Mouse (Mus musculus): Measurements from ENCODE around the gene Ptpro. TPM values are rescaled to one million over a fixed set of nuclear protein-coding genes. Genes with fewer than 3 reads are reported as not detected.

Gene Ptpro
- polyA plus RNA-seq (2016; fragmentation: Nextera tagmentation; extraction: Ambion mirVana), result 23.2 and 26.4 TPM in 2 replicates

- Histone ChIP-seq H3K27me3 (peaks cover 5% of the 10 kb centered on the region; the same call in 1 of the 2 replicates), H3K9ac (peak within 1 kb of the TSS; percentile 77), H3K4me3 (replicated peaks) (peak within 1 kb of the TSS; percentile 59), H3K4me2 (peak within 1 kb of the TSS; percentile 87), H3K4me1 (peaks cover 10% of the 10 kb centered on the region; the same call in 1 of the 2 replicates), H3K36me3 (replicated peaks) (no peaks in the 10 kb centered on the region), H3K27ac (peak within 1 kb of the TSS; percentile 89), H3K9me3 (no peaks in the 10 kb centered on the region)
- ATAC-seq (ENCODE audit: low FRiP score), result peak; percentile 89
- under 1% methylated on average over 52 of the region's 53 CpGs for WGBS
Observed at GRCm38 (mm10) chr6:137252194-137252886, at the start of gene Ptpro. TSS of gene Ptpro (plus strand) at chr6:137252319.

- no peaks in the 10 kb centered on the region for H3K27me3 ChIP-seq
- H3K4me2 ChIP-seq, result no peak overlapping the region
- no peaks in the 10 kb centered on the region for H3K36me3 ChIP-seq (replicated peaks)
- 94% methylated on average over 4 of the region's 4 CpGs for WGBS
- H3K27ac ChIP-seq, result no peak overlapping the region
- H3K9me3 ChIP-seq, result no peaks in the 10 kb centered on the region
- no peak for ATAC-seq (ENCODE audit: low FRiP score)
- H3K9ac ChIP-seq, result no peak overlapping the region
- H3K4me1 ChIP-seq, result no peaks in the 10 kb centered on the region
- no peak overlapping the region for H3K4me3 ChIP-seq (replicated peaks)
Observed at GRCm38 (mm10) chr6:137202661-137203060, 49.5 kb upstream of the Ptpro start.

- H3K27me3 ChIP-seq, result no peaks in the 10 kb centered on the region
- no peaks in the 10 kb centered on the region for H3K9me3 ChIP-seq
- peak; percentile 33; the same call in 1 of the 2 replicates for ATAC-seq (ENCODE audit: low FRiP score)
- H3K36me3 ChIP-seq (replicated peaks), result no peaks in the 10 kb centered on the region
- no peak overlapping the region for H3K4me3 ChIP-seq (replicated peaks)
- 59% methylated on average over 11 of the region's 11 CpGs for WGBS
- H3K4me2 ChIP-seq, result no peak overlapping the region
- H3K4me1 ChIP-seq, result no peaks in the 10 kb centered on the region
- no peak overlapping the region for H3K27ac ChIP-seq
- H3K9ac ChIP-seq, result no peak overlapping the region
Observed at GRCm38 (mm10) chr6:137205662-137206400, 46.3 kb upstream of the Ptpro start.

GRCm38 (mm10) chr6:137207126-137207525 lies 45.0 kb upstream of the Ptpro start:
- H3K36me3 ChIP-seq (replicated peaks), result no peaks in the 10 kb centered on the region
- no peaks in the 10 kb centered on the region for H3K27me3 ChIP-seq
- no peaks in the 10 kb centered on the region for H3K9me3 ChIP-seq
- H3K9ac ChIP-seq, result no peak overlapping the region
- H3K27ac ChIP-seq, result no peak overlapping the region
- 93% methylated on average over 6 of the region's 6 CpGs for WGBS
- no peak overlapping the region for H3K4me3 ChIP-seq (replicated peaks)
- H3K4me2 ChIP-seq, result no peak overlapping the region
- no peaks in the 10 kb centered on the region for H3K4me1 ChIP-seq
- no peak for ATAC-seq (ENCODE audit: low FRiP score)

GRCm38 (mm10) chr6:137209992-137210391 lies 42.1 kb upstream of the Ptpro start:
- Histone ChIP-seq H3K4me2 (no peak overlapping the region), H3K36me3 (replicated peaks) (no peaks in the 10 kb centered on the region), H3K4me3 (replicated peaks) (no peak overlapping the region), H3K9me3 (no peaks in the 10 kb centered on the region), H3K27me3 (no peaks in the 10 kb centered on the region), H3K27ac (no peak overlapping the region), H3K4me1 (no peaks in the 10 kb centered on the region), H3K9ac (no peak overlapping the region)
- ATAC-seq (ENCODE audit: low FRiP score), result no peak
- 86% methylated on average over 8 of the region's 8 CpGs for WGBS

- Histone ChIP-seq H3K27ac (no peak overlapping the region), H3K4me3 (replicated peaks) (no peak overlapping the region), H3K4me1 (no peaks in the 10 kb centered on the region), H3K36me3 (replicated peaks) (no peaks in the 10 kb centered on the region), H3K9ac (no peak overlapping the region), H3K9me3 (no peaks in the 10 kb centered on the region), H3K4me2 (no peak overlapping the region), H3K27me3 (no peaks in the 10 kb centered on the region)
- no peak for ATAC-seq (ENCODE audit: low FRiP score)
- 90% methylated on average over 10 of the region's 10 CpGs for WGBS
Observed at GRCm38 (mm10) chr6:137210991-137211390, 41.1 kb upstream of the Ptpro start.

GRCm38 (mm10) chr6:137211441-137211840 lies 40.7 kb upstream of the Ptpro start:
- no peaks in the 10 kb centered on the region for H3K36me3 ChIP-seq (replicated peaks)

GRCm38 (mm10) chr6:137217841-137218463 lies 34.2 kb upstream of the Ptpro start:
- H3K27ac ChIP-seq, result no peak overlapping the region
- WGBS, result 83% methylated on average over 8 of the region's 8 CpGs
- H3K4me3 ChIP-seq (replicated peaks), result no peak overlapping the region
- no peaks in the 10 kb centered on the region for H3K9me3 ChIP-seq
- H3K4me2 ChIP-seq, result no peak overlapping the region
- H3K27me3 ChIP-seq, result no peaks in the 10 kb centered on the region
- H3K9ac ChIP-seq, result no peak overlapping the region
- ATAC-seq (ENCODE audit: low FRiP score), result no peak
- H3K4me1 ChIP-seq, result no peaks in the 10 kb centered on the region
- H3K36me3 ChIP-seq (replicated peaks), result no peaks in the 10 kb centered on the region

More at GRCm38 (mm10) chr6:137211441-137211840, 40.7 kb upstream of the Ptpro start:
- H3K4me1 ChIP-seq, result no peaks in the 10 kb centered on the region
- H3K9me3 ChIP-seq, result no peaks in the 10 kb centered on the region
- WGBS, result 94% methylated on average over 2 of the region's 2 CpGs
- no peak overlapping the region for H3K4me3 ChIP-seq (replicated peaks)
- H3K9ac ChIP-seq, result no peak overlapping the region
- H3K27me3 ChIP-seq, result no peaks in the 10 kb centered on the region
- no peak overlapping the region for H3K4me2 ChIP-seq
- H3K27ac ChIP-seq, result no peak overlapping the region
- ATAC-seq (ENCODE audit: low FRiP score), result no peak

GRCm38 (mm10) chr6:137252887-137253242 lies 746 bp downstream of the Ptpro start:
- no peaks in the 10 kb centered on the region for H3K36me3 ChIP-seq (replicated peaks)
- under 1% methylated on average over 15 of the region's 15 CpGs for WGBS
- peak overlapping the region; percentile 87 for H3K4me2 ChIP-seq
- H3K4me3 ChIP-seq (replicated peaks), result peak overlapping the region; percentile 59
- H3K27me3 ChIP-seq, result peaks cover 5% of the 10 kb centered on the region; the same call in 1 of the 2 replicates
- ATAC-seq (ENCODE audit: low FRiP score), result peak; percentile 54
- peak overlapping the region; percentile 77 for H3K9ac ChIP-seq
- H3K4me1 ChIP-seq, result peaks cover 10% of the 10 kb centered on the region; the same call in 1 of the 2 replicates
- peak overlapping the region; percentile 89 for H3K27ac ChIP-seq
- H3K9me3 ChIP-seq, result no peaks in the 10 kb centered on the region

- Histone ChIP-seq H3K27ac (no peak overlapping the region), H3K36me3 (replicated peaks) (no peaks in the 10 kb centered on the region), H3K4me3 (replicated peaks) (peak overlapping the region; percentile 59), H3K4me1 (peaks cover 10% of the 10 kb centered on the region; the same call in 1 of the 2 replicates), H3K27me3 (peaks cover 5% of the 10 kb centered on the region; the same call in 1 of the 2 replicates), H3K9ac (no peak overlapping the region; the same call in 1 of the 2 replicates), H3K9me3 (no peaks in the 10 kb centered on the region), H3K4me2 (peak overlapping the region; percentile 87)
- ATAC-seq (ENCODE audit: low FRiP score), result no peak
- WGBS, result 14% methylated on average over 7 of the region's 7 CpGs
Observed at GRCm38 (mm10) chr6:137253415-137253814, 1.3 kb downstream of the Ptpro start.

GRCm38 (mm10) chr6:137261033-137261432 lies 8.9 kb downstream of the Ptpro start:
- Histone ChIP-seq H3K4me1 (0 out of 2 replicates have a peak, but pooled peaks cover 9% of the 10 kb centered on the region), H3K27ac (no peak overlapping the region), H3K36me3 (replicated peaks) (no peaks in the 10 kb centered on the region), H3K4me2 (no peak overlapping the region), H3K27me3 (no peaks in the 10 kb centered on the region), H3K9me3 (0 out of 2 replicates have a peak, but pooled peaks cover 4% of the 10 kb centered on the region), H3K9ac (no peak overlapping the region), H3K4me3 (replicated peaks) (no peak overlapping the region)
- no peak for ATAC-seq (ENCODE audit: low FRiP score)
- 93% methylated on average over 1 of the region's 1 CpGs for WGBS

GRCm38 (mm10) chr6:137262087-137262486 lies 10.0 kb downstream of the Ptpro start:
- Histone ChIP-seq H3K36me3 (replicated peaks) (no peaks in the 10 kb centered on the region), H3K4me1 (0 out of 2 replicates have a peak, but pooled peaks cover 9% of the 10 kb centered on the region), H3K4me2 (no peak overlapping the region), H3K4me3 (replicated peaks) (no peak overlapping the region), H3K9ac (no peak overlapping the region), H3K27me3 (no peaks in the 10 kb centered on the region), H3K9me3 (0 out of 2 replicates have a peak, but pooled peaks cover 4% of the 10 kb centered on the region), H3K27ac (no peak overlapping the region)
- 41% methylated on average over 3 of the region's 3 CpGs for WGBS
- ATAC-seq (ENCODE audit: low FRiP score), result no peak
